Mouse (Mus musculus) gastrocnemius, postnatal 36 days (tissue): Measurements from ENCODE around the gene 4921524J17Rik. TPM values are rescaled to one million over a fixed set of nuclear protein-coding genes. Genes with fewer than 3 reads are reported as not detected.

ENCODE experiments used
- DNase-seq, 2 experiments: peaks; one replicate each; pipeline ENCODE4 v3.0.0; 2022
- intact Hi-C: fragments of 180-260 bp; cut with DNase I; formaldehyde crosslinking; loops from one replicate; pipeline ENCODE4 v1.15.1; 2025
- total RNA-seq, 2 experiments: library from RNA; stranded (reverse); gene quantifications; 2 replicates each; pipeline ENCODE4 v1.2.3; 2021

4921524J17Rik gene
- total RNA-seq, 2 experiments from 2014 or later, result 11.4 to 14.2 TPM

DNA sequence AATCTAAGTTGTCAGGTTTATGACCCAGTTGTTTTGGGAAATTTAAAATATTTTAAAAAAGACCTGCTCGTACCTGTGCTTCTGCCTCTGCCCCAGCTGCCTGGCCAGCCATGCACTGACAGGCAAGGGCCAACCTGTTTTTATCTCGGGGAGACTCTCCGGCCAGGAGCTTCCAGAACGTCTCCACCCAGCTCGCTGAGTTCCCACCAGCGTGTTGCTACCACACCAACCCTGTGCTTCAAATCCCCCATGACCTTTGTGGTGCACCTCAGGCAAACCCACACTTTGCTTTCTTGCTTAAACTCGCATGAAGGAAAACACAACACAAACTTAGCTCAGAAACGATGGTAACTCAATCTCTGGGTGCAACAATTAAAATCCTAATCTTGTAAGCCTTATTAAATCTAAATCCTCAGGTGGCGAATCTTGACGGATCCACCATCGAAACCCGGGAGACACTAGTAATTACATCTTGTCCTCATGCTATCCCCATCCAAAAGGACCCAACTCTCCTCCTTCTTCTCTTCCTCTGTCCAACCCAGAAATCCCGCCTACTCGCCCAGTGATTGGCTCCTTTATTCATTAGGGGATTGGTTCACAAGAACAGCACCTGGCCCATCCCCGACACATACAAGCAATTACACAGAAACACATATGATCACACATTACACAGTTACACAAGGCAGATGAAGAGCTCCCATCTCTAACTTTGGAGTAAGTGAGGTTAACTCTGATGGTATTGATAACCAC lies 13.5 kb upstream of the 4921524J17Rik start:
- DNase-seq, result no peak
- intact Hi-C loops, result no loop called here

GRCm38 (mm10) chr8:85444092-85444491 lies 11.5 kb upstream of the 4921524J17Rik start:
- intact Hi-C loops, result no loop called here
- no peak for DNase-seq

DNA sequence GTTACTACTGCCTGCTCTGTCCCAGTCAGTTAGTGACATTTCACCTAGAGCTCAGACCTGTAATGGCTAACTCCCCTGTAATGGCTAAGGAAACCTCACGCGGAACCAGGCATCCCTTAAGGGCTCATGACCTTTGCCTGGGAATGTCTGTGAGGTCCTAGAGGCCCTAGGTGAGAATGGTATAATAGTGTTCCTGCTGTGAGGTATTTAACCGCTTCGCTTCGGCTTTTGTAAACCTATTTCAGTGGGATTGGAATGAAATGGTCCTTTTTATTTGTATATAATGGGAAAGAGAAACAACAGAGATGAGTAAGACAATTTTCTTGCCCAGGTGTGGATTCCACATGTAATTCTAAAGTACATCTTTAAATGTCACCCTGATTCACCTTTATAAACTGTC lies 8.9 kb upstream of the 4921524J17Rik start:
- DNase-seq, result no peak
- intact Hi-C loops, result no loop called here

DNA sequence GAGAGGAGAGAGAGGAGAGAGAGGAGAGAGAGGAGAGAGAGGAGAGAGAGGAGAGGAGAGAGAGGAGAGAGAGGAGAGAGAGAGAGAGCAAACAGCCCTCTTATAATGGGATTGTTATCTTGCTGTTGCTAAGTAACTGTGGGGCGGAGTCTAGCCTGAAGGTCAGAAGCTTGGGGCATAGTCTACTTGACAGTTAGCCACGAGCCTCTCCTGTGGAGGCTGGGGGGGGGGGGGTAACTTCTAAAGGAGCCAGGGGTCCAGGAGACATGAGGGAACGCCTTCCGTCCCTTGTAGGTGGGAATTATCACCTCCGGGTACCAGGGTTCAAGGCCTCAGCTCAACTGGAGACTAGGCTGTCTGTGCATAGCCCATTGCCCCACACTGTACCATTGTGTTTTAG lies 3.1 kb upstream of the 4921524J17Rik start:
- DNase-seq, result no peak
- intact Hi-C loops, result no loop called here

DNA sequence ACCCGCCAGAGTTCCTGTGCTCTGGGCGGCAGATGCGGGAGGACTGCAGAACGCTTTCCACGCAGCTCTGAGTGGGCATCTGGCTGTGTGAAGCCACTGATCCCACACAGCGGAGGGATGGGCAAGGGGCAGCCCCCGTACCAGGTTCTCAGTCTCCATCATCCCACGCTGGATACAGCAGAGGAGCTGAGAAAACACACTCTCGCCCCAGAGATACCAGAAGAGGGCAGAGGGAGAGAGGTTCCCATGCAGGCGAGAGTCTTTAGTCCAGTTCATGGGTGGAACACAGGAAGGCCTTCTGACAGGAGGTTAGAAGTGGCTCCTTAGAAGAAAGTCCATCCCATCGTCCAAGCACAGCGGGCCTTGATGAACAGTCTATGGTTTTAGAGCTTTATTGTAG lies 2.2 kb upstream of the 4921524J17Rik start:
- no peak for DNase-seq
- intact Hi-C loops, result no loop called here

- intact Hi-C loops, result no loop called here
- DNase-seq, result no peak
Observed at GRCm38 (mm10) chr8:85433017-85433393, 372 bp upstream of the 4921524J17Rik start.

DNA sequence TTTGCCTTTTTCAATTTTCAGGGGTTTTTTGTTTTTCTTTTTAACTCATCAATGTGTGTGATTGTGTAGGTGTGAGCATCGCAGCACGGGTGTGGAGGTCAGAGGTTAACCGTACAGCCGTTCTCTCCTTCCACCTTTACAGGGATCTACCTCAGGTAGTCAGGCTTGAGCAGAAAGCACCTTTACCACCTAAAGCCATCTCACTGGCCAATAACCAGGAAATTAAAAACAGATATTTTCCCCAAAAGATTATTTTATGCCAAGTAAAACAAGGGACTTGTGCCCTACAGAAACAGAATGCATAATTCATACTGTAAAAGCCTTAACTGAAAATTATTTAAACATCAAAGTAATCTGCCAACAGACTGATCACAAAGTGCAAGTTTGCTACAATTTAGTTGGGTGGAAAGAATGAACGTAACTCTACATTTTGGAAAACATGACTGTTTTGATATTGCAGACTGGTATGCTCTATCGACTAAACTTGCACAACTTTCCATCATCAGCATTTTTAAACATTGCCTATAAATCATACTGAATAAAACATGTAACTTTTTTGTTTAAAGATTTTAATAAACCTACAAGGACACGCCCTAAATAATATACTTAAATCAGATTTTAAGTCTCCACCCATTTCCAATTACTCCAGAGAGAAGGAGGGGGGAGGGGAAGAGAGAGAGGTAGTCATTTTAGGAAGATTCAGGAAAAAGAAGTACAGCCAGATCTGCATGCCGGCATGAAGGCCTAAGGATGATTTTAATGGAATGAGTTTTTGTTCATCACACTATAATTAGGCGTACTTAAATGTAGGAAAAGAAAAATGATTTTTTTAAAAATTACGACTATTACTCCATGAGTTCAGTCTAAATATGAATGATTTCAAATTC lies 1.1 kb downstream of the 4921524J17Rik start:
- intact Hi-C loops, result no loop called here
- no peak for DNase-seq

GRCm38 (mm10) chr8:85430801-85431200 lies 1.8 kb downstream of the 4921524J17Rik start:
- intact Hi-C loops, result no loop called here
- peak in 1 of 2 experiments; percentile 21 for DNase-seq

DNA sequence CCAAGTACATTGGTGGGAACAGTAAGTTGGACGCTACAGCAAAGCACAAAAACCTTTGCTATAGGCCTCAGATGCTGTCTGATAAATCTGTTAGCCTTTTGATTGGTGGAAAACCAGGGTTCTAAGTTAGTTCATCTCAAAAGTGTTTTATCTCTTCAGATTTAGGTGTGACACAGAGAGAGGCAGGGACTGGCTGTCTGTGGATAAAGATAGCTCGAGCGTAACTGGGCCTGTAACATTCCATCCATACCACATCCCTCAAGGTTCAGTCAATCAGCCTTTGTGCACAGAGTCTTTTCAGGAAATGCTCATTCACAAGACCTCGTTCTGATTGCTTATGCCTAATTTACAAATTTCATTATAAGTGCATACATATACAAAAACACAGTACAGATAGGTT lies 3.4 kb downstream of the 4921524J17Rik start:
- no peak for DNase-seq
- intact Hi-C loops, result no loop called here

DNA sequence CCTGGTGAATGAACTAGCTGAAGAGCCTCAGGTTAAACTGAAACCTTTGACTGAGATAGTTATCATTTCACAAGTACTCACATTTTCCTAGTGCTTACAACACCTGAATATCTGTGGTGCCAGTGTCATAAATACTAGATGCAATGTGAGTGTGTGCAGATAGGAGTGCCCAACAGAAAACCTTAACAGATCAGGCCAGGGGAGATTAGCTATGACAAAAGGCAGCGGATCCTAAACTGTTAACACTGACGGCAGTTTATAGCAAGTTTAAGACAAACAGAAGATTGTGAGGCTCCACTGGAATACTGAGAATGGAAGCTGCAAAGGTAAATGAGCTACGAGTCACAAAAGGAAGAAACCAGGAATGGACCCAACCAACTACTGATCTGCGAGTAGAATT lies 5.6 kb downstream of the 4921524J17Rik start:
- DNase-seq, result no peak

GRCm38 (mm10) chr8:85421329-85421728 lies 11.3 kb downstream of the 4921524J17Rik start:
- intact Hi-C loops, result no loop called here
- DNase-seq, result no peak

More for the DNA sequence above, 5.6 kb downstream of the 4921524J17Rik start:
- intact Hi-C loops, result no loop called here

- DNase-seq, result no peak
- intact Hi-C loops, result no loop called here
Observed at GRCm38 (mm10) chr8:85408526-85408925, 24.1 kb downstream of the 4921524J17Rik start.

- intact Hi-C loops, result no loop called here
- no peak for DNase-seq
Observed at GRCm38 (mm10) chr8:85408053-85408505, 24.6 kb downstream of the 4921524J17Rik start.

DNA sequence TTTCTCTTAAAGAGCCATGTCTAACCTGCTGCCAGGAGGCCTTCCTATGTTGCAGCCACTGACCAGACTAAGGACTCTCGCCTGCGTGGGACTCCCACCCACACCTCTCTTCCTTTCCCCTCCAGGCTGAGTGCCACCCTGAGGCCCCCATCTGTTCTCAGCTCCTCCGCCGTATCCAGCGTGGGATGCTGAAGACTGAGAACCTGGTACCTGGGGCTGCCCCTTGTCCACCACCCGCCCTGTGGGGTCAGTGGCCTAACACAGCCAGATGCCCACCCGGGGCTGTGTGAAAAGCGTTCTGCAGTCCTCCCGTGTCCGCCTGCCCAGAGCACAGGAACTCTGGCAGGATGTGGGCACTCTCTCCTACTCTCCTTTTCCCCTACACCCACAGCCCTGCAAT lies 26.7 kb downstream of the 4921524J17Rik start:
- no peak for DNase-seq
- intact Hi-C loops, result no loop called here

DNA sequence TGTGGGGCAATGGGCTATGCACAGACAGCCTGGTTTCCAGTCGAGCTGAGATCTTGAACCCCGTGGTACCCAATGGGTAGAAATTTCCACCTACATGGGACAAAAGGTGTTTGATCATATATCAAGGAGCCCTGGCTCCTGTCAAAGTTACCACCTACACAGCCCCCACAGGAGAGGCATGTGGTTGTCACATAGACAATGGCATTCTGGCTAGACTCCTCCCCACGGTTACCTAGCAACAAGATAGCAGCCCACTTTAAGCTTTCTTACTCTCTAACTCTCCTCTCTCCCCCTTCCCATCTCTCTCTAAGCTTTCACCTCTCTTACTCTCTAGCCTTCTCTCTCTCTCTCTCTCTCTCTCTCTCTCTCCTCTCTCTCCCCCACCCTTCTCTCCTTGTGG lies 27.2 kb downstream of the 4921524J17Rik start:
- no peak for DNase-seq
- intact Hi-C loops, result no loop called here

DNA sequence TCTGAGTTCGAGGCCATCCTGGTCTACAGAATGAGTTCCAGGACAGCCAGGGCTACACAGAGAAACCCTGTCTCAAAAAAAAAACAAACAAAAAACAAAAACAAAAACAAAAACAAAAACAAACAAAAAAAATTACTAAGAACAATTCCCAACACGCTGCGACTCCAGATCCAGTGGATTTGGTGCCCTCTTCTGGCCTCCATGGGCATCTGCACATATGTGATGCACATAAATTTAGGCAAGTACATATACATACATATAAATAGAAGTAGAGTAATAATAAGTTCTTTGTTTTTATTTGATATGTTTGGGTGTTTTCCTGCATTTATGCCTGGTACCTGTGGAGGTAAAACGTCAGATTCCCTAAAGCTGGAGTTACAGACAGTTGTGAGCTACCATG lies 34.1 kb downstream of the 4921524J17Rik start:
- intact Hi-C loops, result loop anchor here (5.0 kb wide), 2 partner anchors 86 to 201 kb away; no protein-coding TSS in a partner anchor
- no peak for DNase-seq

GRCm38 (mm10) chr8:85397508-85397907 lies 35.1 kb downstream of the 4921524J17Rik start:
- DNase-seq, result peak in 1 of 2 experiments; percentile 16
- intact Hi-C loops, result loop anchor here (5.0 kb wide), 2 partner anchors 85 to 200 kb away; no protein-coding TSS in a partner anchor

DNA sequence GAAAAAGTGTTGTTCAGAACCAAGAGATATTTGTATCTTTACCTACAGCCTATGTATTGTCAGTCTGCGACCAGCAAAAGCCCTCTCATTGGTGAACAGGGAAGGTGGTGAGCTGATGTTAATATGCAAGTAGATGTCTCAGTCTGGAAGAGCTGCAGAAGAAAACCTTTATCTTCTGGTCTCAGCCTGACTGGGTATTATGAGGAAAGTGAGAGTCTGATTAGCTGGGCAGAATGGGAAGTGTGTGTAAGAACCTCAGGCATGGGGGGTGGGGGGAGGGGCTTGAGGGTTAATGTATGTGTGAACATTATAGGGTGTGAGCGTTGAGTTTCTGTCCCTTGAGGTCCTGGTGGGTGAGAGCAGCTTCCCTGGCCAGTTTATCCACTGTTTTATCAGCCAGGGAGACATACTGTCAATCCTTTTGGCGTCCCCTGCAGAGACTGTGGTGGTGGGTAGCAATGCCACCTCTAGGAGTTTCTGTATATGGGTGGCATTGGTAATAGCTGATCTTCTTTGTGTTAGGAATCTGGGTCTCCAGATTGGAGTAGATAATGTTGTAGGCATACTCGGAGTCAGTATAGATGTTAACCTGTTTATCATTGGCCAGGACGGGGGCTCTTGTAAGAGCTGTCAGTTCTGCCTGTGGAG lies 36.1 kb downstream of the 4921524J17Rik start:
- intact Hi-C loops, result loop anchor here (5.0 kb wide), 2 partner anchors 84 to 199 kb away; no protein-coding TSS in a partner anchor
- no peak for DNase-seq

DNA sequence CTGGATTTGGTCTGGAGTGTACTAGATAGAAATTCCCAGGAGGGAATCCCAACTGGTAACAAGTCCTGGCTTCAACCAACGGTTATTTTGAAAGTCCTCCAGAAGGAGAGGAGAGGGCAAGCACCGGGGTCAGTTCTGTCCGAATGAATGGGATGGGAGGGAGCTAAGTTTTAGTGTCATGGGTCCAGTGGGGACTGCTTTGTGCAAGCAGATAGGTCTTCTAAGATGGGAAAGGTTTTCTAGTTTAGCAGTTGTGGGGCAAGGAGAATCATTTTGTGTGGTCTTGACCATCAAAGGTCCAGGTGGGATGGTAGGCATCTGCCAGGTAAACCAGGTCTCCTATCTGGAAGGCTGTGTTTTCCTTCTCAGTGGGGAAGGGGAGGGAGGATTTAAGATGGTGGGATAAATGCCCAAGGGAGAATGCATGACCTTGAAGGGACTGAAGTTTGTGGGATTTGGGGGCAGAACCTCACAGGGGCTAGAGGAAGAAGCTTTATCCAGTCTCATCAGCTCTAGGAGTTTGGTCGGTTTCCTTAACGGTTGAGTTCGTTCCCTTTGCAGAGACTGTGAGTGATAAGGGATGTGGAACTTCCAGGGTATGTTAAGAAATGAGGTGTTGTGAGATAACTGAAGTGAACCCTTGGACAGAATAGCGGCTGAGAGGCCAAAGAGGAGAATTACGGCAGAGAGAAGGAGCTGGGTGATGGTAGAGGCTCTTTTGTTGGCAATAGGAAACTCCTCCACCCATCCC lies 36.8 kb downstream of the 4921524J17Rik start:
- no peak for DNase-seq
- intact Hi-C loops, result loop anchor here (5.0 kb wide), 2 partner anchors 84 to 199 kb away; no protein-coding TSS in a partner anchor

DNA sequence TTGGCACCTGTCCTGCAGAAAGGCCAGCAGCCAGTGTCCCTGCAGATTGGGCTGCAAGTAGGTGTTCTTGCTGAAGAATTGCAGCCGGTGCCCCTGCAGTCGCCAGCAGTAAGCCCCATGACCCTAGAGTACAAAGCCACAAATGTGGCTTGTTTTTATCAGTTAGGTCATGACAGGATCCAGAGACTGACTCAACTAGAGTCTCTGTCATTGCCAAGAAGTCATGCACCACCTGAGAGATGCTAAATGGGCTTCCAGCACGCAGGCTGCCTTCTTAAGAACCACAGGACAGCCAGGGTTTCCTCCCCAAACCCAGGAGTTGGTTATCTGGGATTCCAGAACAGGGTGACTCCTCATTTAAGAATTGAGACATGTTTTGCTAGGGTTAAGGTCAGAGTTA lies 37.6 kb downstream of the 4921524J17Rik start:
- DNase-seq, result no peak

More for the DNA sequence above, 37.6 kb downstream of the 4921524J17Rik start:
- intact Hi-C loops, result loop anchor here (5.0 kb wide), 2 partner anchors 83 to 198 kb away; no protein-coding TSS in a partner anchor
